Mouse (Mus musculus) megakaryocyte, embryonic 14.5 days (primary cell): ENCODE measurements around the gene Ltn1. TPM values are rescaled to one million over a fixed set of nuclear protein-coding genes. Genes with fewer than 3 reads are reported as not detected.

Experiments used
- H3K27me3 ChIP-seq: replicated peaks from 2 replicates; pipeline ENCODE3; 2012; ENCODE audit warnings: inconsistent platforms
- H3K36me3 ChIP-seq: replicated peaks from 2 replicates; pipeline ENCODE3; 2012; ENCODE audit warnings: low read length, inconsistent platforms, mixed read lengths
- H3K4me1 ChIP-seq: 2 replicates; pipeline ENCODE4 v1.6.1; 2012; ENCODE audit warnings: inconsistent platforms
- H3K4me3 ChIP-seq: replicated peaks from 2 replicates; pipeline ENCODE3; 2012; ENCODE audit warnings: moderate library complexity, mild to moderate bottlenecking, inconsistent platforms
- H3K9me3 ChIP-seq: 2 replicates; pipeline ENCODE4 v1.6.1; 2012; ENCODE audit warnings: inconsistent platforms
- FLI1 ChIP-seq: IDR thresholded peaks from 2 replicates; pipeline ENCODE4 v1.6.1; 2012; ENCODE audit warnings: low read length, inconsistent platforms, mixed read lengths
- GATA1 ChIP-seq: IDR thresholded peaks from 3 replicates; pipeline ENCODE4 v1.6.1; 2012; ENCODE audit warnings: mixed read lengths, low read length, inconsistent platforms, borderline replicate concordance
- polyA plus RNA-seq: library from polyadenylated mRNA; stranded (reverse); fragments of >175 nt; gene quantifications from 2 replicates; pipeline ENCODE4 v1.2.3, GENCODE M21; 2012; ENCODE audit warnings: low replicate concordance; ENCODE audit not compliant: insufficient read depth

Ltn1 gene
- polyA plus RNA-seq, 1 experiment: 0.47 TPM

- Histone ChIP-seq H3K4me3 (peak overlapping the region; percentile 95), H3K36me3 (peaks cover 21% of the 10 kb centered on the region), H3K27me3 (no peaks in the 10 kb centered on the region), H3K9me3 (peaks cover 14% of the 10 kb centered on the region), H3K4me1 (peaks cover 6% of the 10 kb centered on the region; the same call in 1 of the 2 replicates)
- TF ChIP-seq FLI1 (no peak), GATA1 (no peak)
Measured at GRCm38 (mm10) chr16:87353605-87354004, 78.8 kb downstream of the Ltn1 start.

GRCm38 (mm10) chr16:87351386-87352105 is 80.9 kb downstream of the Ltn1 start:
- Histone ChIP-seq H3K9me3 (peaks cover 14% of the 10 kb centered on the region), H3K4me3 (no peak overlapping the region), H3K36me3 (peaks cover 7% of the 10 kb centered on the region), H3K4me1 (peaks cover 6% of the 10 kb centered on the region; the same call in 1 of the 2 replicates), H3K27me3 (no peaks in the 10 kb centered on the region)
- TF ChIP-seq FLI1 (no peak), GATA1 (no peak)

- Histone ChIP-seq H3K27me3 (peaks cover 2% of the 10 kb centered on the region), H3K36me3 (no peaks in the 10 kb centered on the region), H3K4me3 (no peak overlapping the region), H3K9me3 (peaks cover 14% of the 10 kb centered on the region), H3K4me1 (no peaks in the 10 kb centered on the region)
- TF ChIP-seq GATA1: no peak
- no peak for TF ChIP-seq FLI1
Measured at GRCm38 (mm10) chr16:87348133-87348532, 84.3 kb downstream of the Ltn1 start.

GRCm38 (mm10) chr16:87341043-87341572 is 91.3 kb downstream of the Ltn1 start:
- Histone ChIP-seq H3K36me3 (no peaks in the 10 kb centered on the region), H3K4me1 (no peaks in the 10 kb centered on the region), H3K4me3 (no peak overlapping the region), H3K27me3 (peaks cover 2% of the 10 kb centered on the region), H3K9me3 (no peaks in the 10 kb centered on the region)
- no peak for TF ChIP-seq FLI1

- H3K9me3 ChIP-seq: peaks cover 7% of the 10 kb centered on the region
- H3K4me1 ChIP-seq: no peaks in the 10 kb centered on the region
- H3K27me3 ChIP-seq: no peaks in the 10 kb centered on the region
- H3K36me3 ChIP-seq: no peaks in the 10 kb centered on the region
- TF ChIP-seq FLI1 (no peak), GATA1 (no peak)
- no peak overlapping the region for H3K4me3 ChIP-seq
Measured at GRCm38 (mm10) chr16:87334756-87335155, 97.7 kb downstream of the Ltn1 start.

GRCm38 (mm10) chr16:87329986-87330385 is 102.4 kb downstream of the Ltn1 start:
- H3K4me1 ChIP-seq: no peaks in the 10 kb centered on the region
- H3K27me3 ChIP-seq: no peaks in the 10 kb centered on the region
- no peak for TF ChIP-seq GATA1
- TF ChIP-seq FLI1: no peak
- H3K4me3 ChIP-seq: no peak overlapping the region
- H3K9me3 ChIP-seq: peaks cover 15% of the 10 kb centered on the region
- H3K36me3 ChIP-seq: no peaks in the 10 kb centered on the region

Other genes starting within 250 kb of the Ltn1 start
- 2.1 and 2.5 TPM in 2 replicates for gene N6amt1, start 78.4 kb downstream of the Ltn1 start, polyA plus RNA-seq
- gene Rwdd2b, start 8.0 kb upstream of the Ltn1 start, polyA plus RNA-seq: 0.92 TPM in 1 of 2 replicates, not detected in the other
- gene Usp16, start 22.1 kb upstream of the Ltn1 start, polyA plus RNA-seq: 0.97 and 15.9 TPM in 2 replicates
- 18.6 and 44.0 TPM in 2 replicates for gene Cct8, start 63.3 kb upstream of the Ltn1 start, polyA plus RNA-seq
- gene Map3k7cl, start 120.7 kb upstream of the Ltn1 start, polyA plus RNA-seq: not detected in 2 replicates